In the genomic region with DNA sequence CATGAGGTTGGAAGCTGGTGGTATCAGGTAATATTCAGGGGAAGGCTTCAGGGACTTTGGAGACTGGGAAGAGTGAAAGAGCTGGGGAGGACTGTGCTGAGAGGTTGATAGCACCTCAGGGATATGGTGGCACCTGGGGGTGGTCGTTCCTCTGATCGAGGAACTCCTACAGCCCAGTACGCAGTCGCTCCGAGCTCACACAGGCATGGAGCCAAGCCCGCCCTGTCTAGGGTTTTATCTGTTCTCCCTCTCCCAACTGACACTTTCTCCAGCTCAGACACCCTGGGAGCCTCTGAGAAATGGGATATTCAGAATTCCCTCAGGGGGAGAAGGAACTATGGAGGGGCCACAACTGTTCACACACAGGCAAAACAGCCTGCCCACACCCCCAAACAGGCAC, we compare ENCODE assay signal across 8 mouse cellular contexts. TPM values are rescaled to one million over a fixed set of nuclear protein-coding genes. Genes with fewer than 3 reads are reported as not detected.
DNase-seq lines count a peak whose midpoint lies in the region; ATAC-seq and TF ChIP-seq lines count a peak whose summit lies in the region.
"Had no signal": no experiment of that assay in that cellular context is flagged by ENCODE, and none has a peak within 500 bp of the region (broad histone marks: within the 10 kb centered on the region; RNA-seq: fewer than 3 reads in every experiment).

No protein-coding gene starts in this region.

- WGBS in kidney, embryonic 16.5 days: 44% methylated on average over 6 of the region's 6 CpGs
- WGBS in hindbrain, embryonic 13.5 days: 64% methylated on average over 6 of the region's 6 CpGs
- whole genome bisulfite sequencing in intestine, embryonic 16.5 days: 53% methylated on average over 6 of the region's 6 CpGs

- no peaks in the 10 kb centered on the region for H3K36me3 ChIP-seq in kidney, embryonic 16.5 days (ENCODE audit: insufficient read depth, low read length)
- no peaks in the 10 kb centered on the region for H3K36me3 ChIP-seq in hindbrain, embryonic 13.5 days
- no peaks in the 10 kb centered on the region for H3K36me3 ChIP-seq in intestine, embryonic 16.5 days (ENCODE audit: control insufficient read depth, insufficient read depth, low read length)

- no peaks in the 10 kb centered on the region for H3K27me3 ChIP-seq in kidney, embryonic 16.5 days (ENCODE audit: insufficient read depth, low read length)
- no peaks in the 10 kb centered on the region for H3K27me3 ChIP-seq in hindbrain, embryonic 13.5 days
- no peaks in the 10 kb centered on the region for H3K27me3 ChIP-seq in intestine, embryonic 16.5 days (replicated peaks; ENCODE audit: control insufficient read depth, insufficient read depth, low read length)

- no peak overlapping the region for H3K9ac ChIP-seq in kidney, embryonic 16.5 days (replicated peaks; ENCODE audit: low read length)
- H3K9ac ChIP-seq in hindbrain, embryonic 13.5 days: no peak overlapping the region
- no peak overlapping the region for H3K9ac ChIP-seq in intestine, embryonic 16.5 days (ENCODE audit: low read depth, low read length)

- H3K27ac ChIP-seq in kidney, embryonic 16.5 days (ENCODE audit: low read length): peak overlapping the region; percentile 47; the same call in 1 of the 2 replicates
- peak overlapping the region; percentile 80 for H3K27ac ChIP-seq in hindbrain, embryonic 13.5 days
- no peak overlapping the region for H3K27ac ChIP-seq in intestine, embryonic 16.5 days (ENCODE audit: low read length)

- TF ChIP-seq CTCF in brain, embryonic 14.5 days (IDR thresholded peaks at IDR 0.05; ENCODE audit: borderline replicate concordance, extremely low read depth, insufficient read depth, insufficient read length): no peak

- no peak overlapping the region for H3K4me3 ChIP-seq in kidney, embryonic 16.5 days (ENCODE audit: low read length)
- H3K4me3 ChIP-seq in hindbrain, embryonic 13.5 days: no peak overlapping the region
- H3K4me3 ChIP-seq in intestine, embryonic 16.5 days (ENCODE audit: low read length): no peak overlapping the region

- H3K9me3 ChIP-seq in kidney, embryonic 16.5 days (ENCODE audit: low read length): no peaks in the 10 kb centered on the region
- no peaks in the 10 kb centered on the region for H3K9me3 ChIP-seq in hindbrain, embryonic 13.5 days
- H3K9me3 ChIP-seq in intestine, embryonic 16.5 days (ENCODE audit: control insufficient read depth, low read length): no peaks in the 10 kb centered on the region

- H3K4me2 ChIP-seq in kidney, embryonic 16.5 days (replicated peaks; ENCODE audit: low read depth, low read length): no peak overlapping the region
- H3K4me2 ChIP-seq in hindbrain, embryonic 13.5 days: no peak overlapping the region
- H3K4me2 ChIP-seq in intestine, embryonic 16.5 days (ENCODE audit: low read depth, low read length): no peak overlapping the region

- DNase-seq in kidney, adult 9 months: no peak
- peak; percentile 54 for DNase-seq in brain, embryonic 14.5 days (ENCODE audit: low read depth)
- DNase-seq in cerebellum, postnatal 14 days: peak; percentile 72 to 76
- DNase-seq in thymus, postnatal 0 days (ENCODE audit: low spot score): no peak

- ATAC-seq in kidney, embryonic 16.5 days (ENCODE audit: low FRiP score, low TSS enrichment): no peak
- ATAC-seq in hindbrain, embryonic 13.5 days (ENCODE audit: low FRiP score): no peak
- no peak for ATAC-seq in intestine, embryonic 16.5 days

- no peak for TF ChIP-seq POLR2A in brain, embryonic 14.5 days (IDR thresholded peaks at IDR 0.05; ENCODE audit: borderline replicate concordance, extremely low read depth, insufficient read depth, insufficient read length, poor library complexity, severe bottlenecking)

- peaks cover 26% of the 10 kb centered on the region for H3K4me1 ChIP-seq in kidney, embryonic 16.5 days (ENCODE audit: insufficient read depth, low read length)
- H3K4me1 ChIP-seq in hindbrain, embryonic 13.5 days (replicated peaks): peaks cover 31% of the 10 kb centered on the region
- peaks cover 8% of the 10 kb centered on the region; the same call in 1 of the 2 replicates for H3K4me1 ChIP-seq in intestine, embryonic 16.5 days (ENCODE audit: control insufficient read depth, insufficient read depth, low read length)

RNA-seq across cellular contexts. Expression of a gene that starts 25.2 kb away (rescaled TPM):
- 10.9 and 13.0 TPM in 2 replicates for polyA plus RNA-seq in kidney, embryonic 16.5 days (2015; fragmentation: Nextera tagmentation; extraction: Ambion mirVana)
- 13.1 and 26.0 TPM in 2 replicates for polyA plus RNA-seq in brain, embryonic 14.5 days (2012; rRNA removed)
- 15.8 and 16.8 TPM in 2 replicates for polyA plus RNA-seq in hindbrain, embryonic 13.5 days (2015; fragmentation: Nextera tagmentation; extraction: Ambion mirVana)
- polyA plus RNA-seq in intestine, embryonic 16.5 days (2015; fragmentation: Nextera tagmentation; extraction: Ambion mirVana): 10.6 and 11.9 TPM in 2 replicates
- polyA plus RNA-seq in thymus, postnatal 0 days (2015; fragmentation: Nextera tagmentation; extraction: Ambion mirVana): 2.9 and 4.2 TPM in 2 replicates

RNA-seq across cellular contexts. Expression of a gene that starts 29.1 kb away (rescaled TPM):
- polyA plus RNA-seq in kidney, embryonic 16.5 days (2015; fragmentation: Nextera tagmentation; extraction: Ambion mirVana): not detected in 2 replicates
- not detected in 2 replicates for polyA plus RNA-seq in brain, embryonic 14.5 days (2012; rRNA removed)
- not detected in 2 replicates for polyA plus RNA-seq in hindbrain, embryonic 13.5 days (2015; fragmentation: Nextera tagmentation; extraction: Ambion mirVana)
- not detected in 2 replicates for polyA plus RNA-seq in intestine, embryonic 16.5 days (2015; fragmentation: Nextera tagmentation; extraction: Ambion mirVana)
- polyA plus RNA-seq in thymus, postnatal 0 days (2015; fragmentation: Nextera tagmentation; extraction: Ambion mirVana): 0.26 and 0.80 TPM in 2 replicates
- polyA plus RNA-seq: limb, embryonic 14.5 days had no signal

RNA-seq across cellular contexts. Expression of a gene that starts 40.6 kb away (rescaled TPM):
- 0.69 and 1.1 TPM in 2 replicates for polyA plus RNA-seq in kidney, embryonic 16.5 days (2015; fragmentation: Nextera tagmentation; extraction: Ambion mirVana)
- 2.3 and 2.4 TPM in 2 replicates for polyA plus RNA-seq in brain, embryonic 14.5 days (2012; rRNA removed)
- 0.31 and 0.68 TPM in 2 replicates for polyA plus RNA-seq in hindbrain, embryonic 13.5 days (2015; fragmentation: Nextera tagmentation; extraction: Ambion mirVana)
- polyA plus RNA-seq in intestine, embryonic 16.5 days (2015; fragmentation: Nextera tagmentation; extraction: Ambion mirVana): 0.35 and 0.56 TPM in 2 replicates
- polyA plus RNA-seq in thymus, postnatal 0 days (2015; fragmentation: Nextera tagmentation; extraction: Ambion mirVana): 1.0 and 1.2 TPM in 2 replicates

Comparison
In these comparisons a context has a peak if more than half of its experiments do, and no peak if none do; other contexts are left out.
1. DNase-seq: peak in brain, embryonic 14.5 days (single experiment) and cerebellum, postnatal 14 days (2 of 2); none in kidney, adult 9 months (single experiment) and thymus, postnatal 0 days (single experiment).